Mouse (Mus musculus): ENCODE results near the gene Tab1. TPM values are rescaled to one million over a fixed set of nuclear protein-coding genes. Genes with fewer than 3 reads are reported as not detected.
A peak's percentile ranks its signal among the peaks of the same experiment; 100 is the strongest.

Tab1 gene
- total RNA-seq, 1 experiment, result 16.6 TPM

DNA sequence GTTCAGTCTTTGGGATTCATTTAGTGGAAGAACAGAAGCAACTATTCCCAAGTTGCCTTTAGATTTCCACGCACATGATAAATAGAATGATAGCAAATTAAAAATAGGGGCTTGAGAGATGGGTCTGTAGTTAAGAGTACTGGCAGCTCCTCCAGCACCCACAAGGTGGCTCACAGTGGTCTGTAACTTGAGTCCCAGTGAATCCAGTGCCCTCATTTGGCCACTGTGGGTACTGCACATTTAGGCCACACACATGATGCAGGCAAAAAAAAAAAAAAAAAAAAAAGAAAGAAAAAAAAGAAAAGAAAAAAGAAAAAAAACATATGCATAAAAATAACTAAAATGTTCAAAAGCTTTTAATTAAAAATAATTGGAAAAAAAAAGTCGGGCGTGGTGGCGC, 44.3 kb upstream of the Tab1 start:
- in situ Hi-C loops (cut with MboI; ENCODE audit: low sequenced_read_pairs in 2 of 2, unreplicated experiment in 2 of 2), result no loop called here
- Histone ChIP-seq H3K27ac (ENCODE audit: insufficient read depth, low read depth, low read length, poor library complexity, severe bottlenecking) (no peak overlapping the region), H3K4me3 (ENCODE audit: insufficient read depth in 1 of 2, low read depth in 1 of 2, low read length in 2 of 2, poor library complexity in 1 of 2, severe bottlenecking in 1 of 2) (no peak overlapping the region)

DNA sequence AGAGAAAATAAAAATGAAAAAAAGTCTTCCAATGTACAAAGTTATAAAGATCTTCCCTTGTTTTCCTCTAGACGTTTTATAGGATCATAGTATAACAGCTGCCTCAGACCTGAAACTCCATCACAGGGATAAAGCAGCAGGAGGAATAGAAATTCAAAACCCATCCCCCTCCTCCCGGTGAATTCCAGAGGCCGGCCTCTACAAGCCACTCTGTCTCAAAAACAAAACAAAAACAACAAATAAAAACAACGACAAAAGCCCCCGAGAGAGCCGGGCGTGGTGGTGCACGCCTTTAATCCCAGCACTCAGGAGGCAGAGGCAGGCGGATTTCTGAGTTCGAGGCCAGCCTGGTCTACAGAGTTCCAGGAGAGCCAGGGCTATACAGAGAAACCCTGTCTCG, 42.8 kb upstream of the Tab1 start:
- Histone ChIP-seq H3K9me3 (ENCODE audit: control insufficient read depth, insufficient read depth, low read depth, low read length) (no peaks in the 10 kb centered on the region), H3K27ac (ENCODE audit: insufficient read depth, low read depth, low read length, poor library complexity, severe bottlenecking) (no peak overlapping the region), H3K4me3 (ENCODE audit: insufficient read depth in 1 of 2, low read depth in 1 of 2, low read length in 2 of 2, poor library complexity in 1 of 2, severe bottlenecking in 1 of 2) (peak overlapping the region in 1 of 2 experiments; percentile 91; a peak in 1 of 4 replicates), H3K4me1 (ENCODE audit: control insufficient read depth in 2 of 2, insufficient read depth in 2 of 2, low read length in 2 of 2, poor library complexity in 1 of 2) (peaks cover 6 to 20% of the 10 kb centered on the region in 2 experiments), H3K36me3 (ENCODE audit: control insufficient read depth, insufficient read depth, low read length, poor library complexity, severe bottlenecking) (no peaks in the 10 kb centered on the region), H3K9ac (ENCODE audit: insufficient read depth, low read depth, low read length, poor library complexity, severe bottlenecking) (no peak overlapping the region)
- TF ChIP-seq CHD2 (IDR thresholded peaks at IDR 0.05; ENCODE audit: low read depth, low read length) (no peak), HCFC1 (IDR thresholded peaks at IDR 0.05; ENCODE audit: borderline replicate concordance, insufficient read depth, low read length) (no peak), ZNF384 (IDR thresholded peaks at IDR 0.05; ENCODE audit: low read depth, low read length) (no peak), ZC3H11A (IDR thresholded peaks at IDR 0.05; ENCODE audit: borderline replicate concordance, low read depth, low read length) (no peak), MAFK (IDR thresholded peaks at IDR 0.05; ENCODE audit: insufficient read depth, low read depth, low read length) (no peak)
- DNase-seq (ENCODE audit: low read depth, low spot score), result no peak
- in situ Hi-C loops (cut with MboI; ENCODE audit: low sequenced_read_pairs in 2 of 2, unreplicated experiment in 2 of 2), result no loop called here

More for the DNA sequence above, 44.3 kb upstream of the Tab1 start:
- Histone ChIP-seq H3K36me3 (ENCODE audit: control insufficient read depth, insufficient read depth, low read length, poor library complexity, severe bottlenecking) (no peaks in the 10 kb centered on the region), H3K9ac (ENCODE audit: insufficient read depth, low read depth, low read length, poor library complexity, severe bottlenecking) (no peak overlapping the region), H3K4me1 (ENCODE audit: control insufficient read depth in 2 of 2, insufficient read depth in 2 of 2, low read length in 2 of 2, poor library complexity in 1 of 2) (peaks cover 6 to 12% of the 10 kb centered on the region in 2 experiments), H3K9me3 (ENCODE audit: control insufficient read depth, insufficient read depth, low read depth, low read length) (no peaks in the 10 kb centered on the region)
- peak; percentile 93 for DNase-seq (ENCODE audit: low read depth, low spot score)
- TF ChIP-seq MAFK (IDR thresholded peaks at IDR 0.05; ENCODE audit: insufficient read depth, low read depth, low read length) (0 out of 2 replicates have a peak, but pooled peaks have one; percentile 4), CHD2 (IDR thresholded peaks at IDR 0.05; ENCODE audit: low read depth, low read length) (no peak), ZC3H11A (IDR thresholded peaks at IDR 0.05; ENCODE audit: borderline replicate concordance, low read depth, low read length) (peak; percentile 25; the same call in 1 of the 2 replicates), HCFC1 (IDR thresholded peaks at IDR 0.05; ENCODE audit: borderline replicate concordance, insufficient read depth, low read length) (peak; percentile 67; the same call in 1 of the 2 replicates), ZNF384 (IDR thresholded peaks at IDR 0.05; ENCODE audit: low read depth, low read length) (peak; percentile 98)

DNA sequence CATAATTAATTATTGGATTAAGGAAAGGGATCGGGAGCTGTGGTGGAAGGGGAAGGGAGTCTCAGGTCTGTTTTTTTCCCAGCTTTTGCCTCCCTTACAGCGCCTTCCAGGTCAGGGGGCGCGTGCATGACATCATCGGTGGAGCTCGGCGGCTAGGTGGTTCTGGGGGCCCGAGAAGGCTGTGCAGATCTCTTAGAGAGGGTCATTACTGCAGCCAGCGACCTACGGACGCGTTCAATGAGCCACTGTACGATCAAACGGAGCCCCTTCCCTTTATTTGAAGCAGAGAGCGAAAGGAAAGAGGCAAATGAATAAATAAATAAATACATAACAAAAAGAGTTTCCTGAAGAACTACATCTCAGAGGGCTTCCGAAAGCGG, 42.2 kb upstream of the Tab1 start:
- no peak for DNase-seq (ENCODE audit: low read depth, low spot score)
- in situ Hi-C loops (cut with MboI; ENCODE audit: low sequenced_read_pairs in 2 of 2, unreplicated experiment in 2 of 2), result no loop called here
- Histone ChIP-seq H3K4me1 (ENCODE audit: control insufficient read depth in 2 of 2, insufficient read depth in 2 of 2, low read length in 2 of 2, poor library complexity in 1 of 2) (peaks cover 6 to 20% of the 10 kb centered on the region in 2 experiments), H3K27ac (ENCODE audit: insufficient read depth, low read depth, low read length, poor library complexity, severe bottlenecking) (peak overlapping the region; percentile 84), H3K9me3 (ENCODE audit: control insufficient read depth, insufficient read depth, low read depth, low read length) (no peaks in the 10 kb centered on the region), H3K4me3 (ENCODE audit: insufficient read depth in 1 of 2, low read depth in 1 of 2, low read length in 2 of 2, poor library complexity in 1 of 2, severe bottlenecking in 1 of 2) (peak overlapping the region; percentile 90 to 91), H3K36me3 (ENCODE audit: control insufficient read depth, insufficient read depth, low read length, poor library complexity, severe bottlenecking) (no peaks in the 10 kb centered on the region), H3K9ac (ENCODE audit: insufficient read depth, low read depth, low read length, poor library complexity, severe bottlenecking) (peak overlapping the region; percentile 69)
- TF ChIP-seq MAFK (IDR thresholded peaks at IDR 0.05; ENCODE audit: insufficient read depth, low read depth, low read length) (no peak), ZC3H11A (IDR thresholded peaks at IDR 0.05; ENCODE audit: borderline replicate concordance, low read depth, low read length) (no peak), CHD2 (IDR thresholded peaks at IDR 0.05; ENCODE audit: low read depth, low read length) (no peak), ZNF384 (IDR thresholded peaks at IDR 0.05; ENCODE audit: low read depth, low read length) (no peak), HCFC1 (IDR thresholded peaks at IDR 0.05; ENCODE audit: borderline replicate concordance, insufficient read depth, low read length) (no peak)

DNA sequence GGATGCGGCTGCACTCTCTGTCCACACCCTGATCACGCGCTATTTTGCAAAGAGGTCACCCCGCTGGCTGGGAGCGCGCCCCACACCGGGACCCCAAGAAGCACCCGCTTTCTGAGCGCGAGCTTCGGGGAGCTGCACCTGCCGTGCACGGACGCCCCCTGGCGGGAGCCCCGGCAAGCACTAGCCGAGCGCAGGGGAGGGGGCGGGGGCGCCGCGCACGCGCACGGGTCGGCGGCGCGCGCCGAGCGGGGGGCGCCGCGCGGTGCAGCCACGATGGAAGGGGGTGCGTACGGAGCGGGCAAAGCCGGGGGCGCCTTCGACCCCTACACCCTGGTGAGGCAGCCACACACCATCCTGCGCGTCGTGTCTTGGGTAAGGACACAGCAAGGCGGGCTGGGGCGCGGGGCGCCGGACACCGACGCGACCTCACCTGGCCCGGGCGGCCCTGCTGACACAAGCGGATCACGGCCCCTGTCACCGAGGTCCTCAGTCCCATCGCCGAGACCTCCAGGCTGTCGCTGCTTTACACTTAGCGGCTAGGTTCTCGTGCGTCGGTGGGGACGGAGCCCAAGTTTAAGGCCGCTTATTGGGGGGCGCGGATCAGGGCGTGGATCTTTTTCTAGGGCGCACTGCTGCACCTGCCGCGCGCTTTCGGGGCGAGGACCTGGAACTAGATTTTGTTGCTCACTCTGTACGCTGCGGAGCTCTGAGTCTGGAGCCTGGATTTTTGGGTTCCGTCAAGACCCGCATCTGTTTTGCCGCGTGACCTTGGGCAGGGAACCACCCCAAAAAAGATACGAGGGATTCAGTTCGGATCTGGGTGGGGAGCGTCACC, 41.6 kb upstream of the Tab1 start, which contains the start of the genes Syngr1 and Rpl3:
TSS of gene Syngr1 (plus strand) at position 214 of the 835 bp plus-strand sequence.
TSS of gene Rpl3 (minus strand) at position 748 of the 835 bp plus-strand sequence.
- in situ Hi-C loops (cut with MboI; ENCODE audit: low sequenced_read_pairs in 2 of 2, unreplicated experiment in 2 of 2), result no loop called here
- Histone ChIP-seq H3K9ac (ENCODE audit: insufficient read depth, low read depth, low read length, poor library complexity, severe bottlenecking) (peak within 1 kb of the TSS; percentile 85), H3K36me3 (ENCODE audit: control insufficient read depth, insufficient read depth, low read length, poor library complexity, severe bottlenecking) (no peaks in the 10 kb centered on the region), H3K27ac (ENCODE audit: insufficient read depth, low read depth, low read length, poor library complexity, severe bottlenecking) (peak within 1 kb of the TSS; percentile 84), H3K4me3 (ENCODE audit: insufficient read depth in 1 of 2, low read depth in 1 of 2, low read length in 2 of 2, poor library complexity in 1 of 2, severe bottlenecking in 1 of 2) (peak within 1 kb of the TSS; percentile 90 to 91), H3K9me3 (ENCODE audit: control insufficient read depth, insufficient read depth, low read depth, low read length) (no peaks in the 10 kb centered on the region), H3K4me1 (ENCODE audit: control insufficient read depth in 2 of 2, insufficient read depth in 2 of 2, low read length in 2 of 2, poor library complexity in 1 of 2) (peaks cover 10 to 24% of the 10 kb centered on the region in 2 experiments)
- no peak for DNase-seq (ENCODE audit: low read depth, low spot score)
- peak; percentile 62; the same call in 1 of the 2 replicates for TF ChIP-seq HCFC1 (IDR thresholded peaks at IDR 0.05; ENCODE audit: borderline replicate concordance, insufficient read depth, low read length)
- TF ChIP-seq CHD2 (IDR thresholded peaks at IDR 0.05; ENCODE audit: low read depth, low read length), result no peak

Data from ES-E14 (cell line).